In genomic region chr5:112532894-112533293, GRCm38 (mm10) we compare ENCODE assay signal across 21 mouse cellular contexts. TPM values are rescaled to one million over a fixed set of nuclear protein-coding genes. Genes with fewer than 3 reads are reported as not detected.
DNase-seq lines count a peak whose midpoint lies in the region; ATAC-seq and TF ChIP-seq lines count a peak whose summit lies in the region.
"Had no signal": no experiment of that assay in that cellular context is flagged by ENCODE, and none has a peak within 500 bp of the region (broad histone marks: within the 10 kb centered on the region; RNA-seq: fewer than 3 reads in every experiment).

No protein-coding gene starts in this region.

- TF ChIP-seq POLR2A in cerebellum, adult 2 months (IDR thresholded peaks at IDR 0.05; ENCODE audit: borderline replicate concordance, insufficient read depth, low read length): no peak

- H3K4me1 ChIP-seq in cerebellum, adult 2 months (ENCODE audit: control insufficient read depth, insufficient read depth, low read length): peaks cover 68% of the 10 kb centered on the region
- H3K4me1 ChIP-seq: stomach, embryonic 15.5 days had no signal

- no peak for ATAC-seq in megakaryocyte, adult 5-6 weeks (ENCODE audit: poor library complexity, severe bottlenecking)
- ATAC-seq: forebrain, embryonic 16.5 days had no signal

- intact Hi-C loops in gastrocnemius, postnatal 36 days (cut with DNase I): no loop called here
- intact Hi-C loops in left cerebral cortex, adult 2 months (cut with DNase I): no loop called here

- H3K4me3 ChIP-seq in left cerebral cortex, adult 2 months: no peak overlapping the region
- no peak overlapping the region for H3K4me3 ChIP-seq in cerebellum, adult 2 months (replicated peaks; ENCODE audit: insufficient read depth, low read depth, low read length)
- H3K4me3 ChIP-seq: forebrain, embryonic 10.5 days; limb, embryonic 15.5 days; myocyte; stomach, embryonic 15.5 days had no signal

- H3K27me3 ChIP-seq in cerebellum, adult 2 months (ENCODE audit: control insufficient read depth, insufficient read depth, low read length): no peaks in the 10 kb centered on the region
- H3K27me3 ChIP-seq: stomach, embryonic 15.5 days had no signal

- no peak for TF ChIP-seq CTCF in left cerebral cortex, adult 2 months (IDR thresholded peaks at IDR 0.05)
- no peak for TF ChIP-seq CTCF in cerebellum, adult 2 months (IDR thresholded peaks at IDR 0.05; ENCODE audit: borderline replicate concordance, insufficient read depth, low read depth, low read length)

- peak; percentile 9 for DNase-seq in gastrocnemius, adult 18-20 months (ENCODE audit: low spot score)
- no peak for DNase-seq in gastrocnemius, postnatal 36 days
- DNase-seq in left cerebral cortex, adult 2 months (ENCODE audit: extremely low spot score in 1 of 2, low spot score in 2 of 2): no peak
- no peak for DNase-seq in left cerebral cortex, adult 11 months (ENCODE audit: low spot score)
- peak; percentile 83 to 93 for DNase-seq in cerebellum, adult 2 months
- peak; percentile 78 to 85 for DNase-seq in cerebellum, postnatal 25 days
- no peak for DNase-seq in right cerebral cortex, postnatal 25 days
- DNase-seq: adrenal gland, postnatal 25 days; left cerebral cortex, postnatal 4 days; lung, postnatal 36 days; right cerebral cortex, adult 18-20 months; thymus, postnatal 25 days had no signal

- WGBS in cerebellum, adult 2 months: 6% methylated on average over 5 of the region's 5 CpGs

- peak overlapping the region; percentile 55; the same call in 1 of the 2 replicates for H3K27ac ChIP-seq in left cerebral cortex, adult 2 months
- H3K27ac ChIP-seq in cerebellum, adult 2 months (ENCODE audit: insufficient read depth, low read length): peak overlapping the region; percentile 46
- H3K27ac ChIP-seq: forebrain, embryonic 10.5 days; limb, embryonic 15.5 days; liver, embryonic 14.5 days; stomach, embryonic 15.5 days had no signal

RNA-seq across cellular contexts. Expression of gene Sez6l, which starts 44.1 kb away (rescaled TPM):
- total RNA-seq in gastrocnemius, adult 18-20 months (2021): under 1 TPM in 1 of 2 experiments, not detected in 1; 0.02 TPM
- total RNA-seq in gastrocnemius, postnatal 36 days (2021): under 1 TPM in 1 of 2 experiments, not detected in 1; 0.05 TPM
- total RNA-seq in left cerebral cortex, adult 2 months (2021): 100 to 1,000 TPM; 174 to 177 TPM
- 81.5 and 93.9 TPM in 2 replicates for polyA plus RNA-seq in cerebellum, adult 2 months (2012; rRNA removed)
- not detected in 2 replicates for total RNA-seq in megakaryocyte, adult 5-6 weeks (2015)
- not detected in 2 replicates for total RNA-seq in megakaryocyte, adult 5-6 weeks (2017)
- total RNA-seq: common myeloid progenitor, adult 5-6 weeks; megakaryocyte-erythroid progenitor cell, adult 5-6 weeks had no signal
- polyA plus RNA-seq: myocyte had no signal

Comparison
In these comparisons a context has a peak if more than half of its experiments do, and no peak if none do; other contexts are left out.
1. DNase-seq: peak in gastrocnemius, adult 18-20 months (single experiment), cerebellum, adult 2 months (2 of 2) and cerebellum, postnatal 25 days (2 of 2); none in gastrocnemius, postnatal 36 days (0 of 2), left cerebral cortex, adult 2 months (0 of 2), left cerebral cortex, adult 11 months (single experiment) and right cerebral cortex, postnatal 25 days (single experiment).
2. RNA of gene Sez6l, which starts 44.1 kb away (total RNA-seq): 174 to 177 TPM in left cerebral cortex, adult 2 months; 0.05 TPM in gastrocnemius, postnatal 36 days, 0.02 TPM in gastrocnemius, adult 18-20 months and not detected in megakaryocyte, adult 5-6 weeks; every median in the first group is over 100 times any median in the second.